Mouse (Mus musculus) c-Kit-positive CD71-positive TER-119-negative erythroid progenitor cells, embryonic 14.5 days (primary cell): ENCODE measurements around the gene Lmtk3.

Experiments used
- DNase-seq: peaks from one replicate; pipeline ENCODE4 v3.0.0-alpha.2; 2013; ENCODE audit warnings: low read depth

Gene Lmtk3

DNA sequence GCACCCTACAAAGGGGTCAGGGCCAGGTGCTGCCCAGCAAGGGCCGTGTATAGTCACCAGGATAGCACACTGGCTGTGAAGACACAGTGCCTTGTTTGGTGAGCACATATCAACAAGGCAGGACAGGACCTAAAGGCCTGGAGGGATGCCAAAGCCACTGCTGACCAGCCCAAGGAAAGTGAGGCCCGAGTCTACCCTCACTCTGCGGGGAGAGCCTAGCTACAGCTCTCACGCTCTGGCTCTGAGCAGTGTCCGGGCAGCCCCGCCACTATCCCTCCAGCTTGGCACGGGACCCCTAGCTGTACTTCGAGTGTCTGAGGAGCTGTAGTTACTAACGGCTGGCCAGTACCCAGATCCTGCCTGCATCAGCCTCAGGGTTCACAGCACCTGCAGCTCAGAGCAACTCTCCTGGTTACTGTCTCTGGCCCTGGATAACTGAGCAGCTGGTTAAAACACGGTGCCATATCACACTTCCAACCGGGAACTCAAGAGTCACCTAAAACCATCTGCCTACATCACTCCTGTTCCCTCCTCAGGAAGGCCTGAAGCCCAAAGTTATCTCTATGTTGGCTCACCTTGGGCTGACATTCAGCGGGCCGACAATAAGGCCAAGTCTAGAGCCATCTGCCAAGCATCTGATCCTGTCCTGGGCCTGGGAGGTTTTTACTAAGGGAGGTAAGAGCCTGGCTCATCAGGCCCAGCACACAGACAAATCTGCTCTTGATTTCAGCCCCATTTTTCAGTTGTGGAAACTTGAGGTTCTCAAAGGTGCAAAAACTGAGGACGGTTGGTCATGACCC, 25.9 kb downstream of the Lmtk3 start:
- DNase-seq = no peak

DNA sequence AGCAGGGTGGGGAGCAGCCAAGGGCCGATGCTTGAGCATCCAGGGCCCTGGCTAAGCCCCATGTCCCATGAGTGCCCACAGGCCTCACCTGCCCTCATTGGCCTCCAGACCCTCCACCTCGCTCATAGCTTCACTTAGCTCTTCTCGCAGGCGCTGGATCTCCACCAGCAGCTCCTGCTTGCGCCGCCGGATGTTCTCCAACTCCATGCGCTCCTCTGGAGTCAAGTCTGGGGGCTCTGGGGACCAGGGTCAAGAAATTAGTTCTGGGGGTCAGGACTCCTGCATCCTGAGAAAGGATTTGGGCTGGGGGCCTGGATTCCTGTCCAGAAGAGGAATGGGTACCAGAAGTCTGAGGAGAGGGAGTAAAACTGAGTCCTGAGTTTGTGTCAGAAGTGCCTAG, 29.4 kb downstream of the Lmtk3 start:
- no peak for DNase-seq

DNA sequence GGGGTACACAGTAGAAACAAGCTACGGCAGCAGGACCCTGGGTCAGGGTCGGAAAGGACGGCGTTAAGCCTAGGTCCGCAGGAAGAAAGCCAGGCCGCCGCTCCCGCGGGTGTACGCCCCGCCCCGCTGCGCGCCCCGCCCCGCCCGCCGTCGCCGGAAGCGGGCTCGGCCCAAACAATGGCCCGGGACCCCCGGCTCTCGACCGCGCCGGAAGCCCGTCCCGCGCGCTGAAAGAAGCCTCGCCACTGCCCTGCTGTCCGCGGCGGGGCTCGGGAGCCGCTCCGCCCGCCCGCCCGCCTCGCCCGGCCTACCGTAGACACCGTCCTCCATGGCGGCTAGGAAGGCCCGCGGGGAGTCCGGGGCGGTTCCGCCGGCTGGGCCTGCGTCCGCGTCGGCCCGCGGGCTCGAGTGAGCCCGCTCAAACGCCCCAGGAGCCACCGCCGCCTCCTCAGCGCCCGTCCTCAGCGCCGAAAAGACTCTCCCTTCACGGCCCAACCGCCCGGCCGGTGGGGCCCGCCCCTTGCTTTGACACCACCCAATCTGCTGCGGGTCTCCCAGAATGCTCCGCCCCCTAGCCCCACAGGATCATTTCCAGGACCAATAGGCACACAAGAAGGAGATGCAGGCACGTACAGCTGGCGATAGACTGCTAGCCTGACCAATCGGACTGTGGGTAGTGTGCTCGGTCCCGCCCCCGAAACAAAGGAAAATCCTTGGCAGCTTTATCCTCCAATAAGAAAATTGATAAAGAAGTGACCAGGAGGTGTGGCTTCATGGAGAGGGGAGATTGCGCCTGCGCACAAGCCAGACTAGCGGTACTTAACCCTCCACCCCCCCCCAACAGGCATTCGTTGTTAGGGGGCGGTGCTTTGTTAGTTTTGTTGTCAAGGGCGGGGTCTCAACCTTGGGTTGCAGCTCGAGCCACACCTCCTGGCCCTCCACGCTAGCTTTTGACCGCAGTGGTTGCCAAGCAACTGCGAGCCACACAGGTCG, 30.5 kb downstream of the Lmtk3 start, which contains the start of gene Cyth2:
Cyth2 (minus strand) TSS at position 795 of the 993 bp plus-strand sequence.
- DNase-seq = peak; percentile 99

DNA sequence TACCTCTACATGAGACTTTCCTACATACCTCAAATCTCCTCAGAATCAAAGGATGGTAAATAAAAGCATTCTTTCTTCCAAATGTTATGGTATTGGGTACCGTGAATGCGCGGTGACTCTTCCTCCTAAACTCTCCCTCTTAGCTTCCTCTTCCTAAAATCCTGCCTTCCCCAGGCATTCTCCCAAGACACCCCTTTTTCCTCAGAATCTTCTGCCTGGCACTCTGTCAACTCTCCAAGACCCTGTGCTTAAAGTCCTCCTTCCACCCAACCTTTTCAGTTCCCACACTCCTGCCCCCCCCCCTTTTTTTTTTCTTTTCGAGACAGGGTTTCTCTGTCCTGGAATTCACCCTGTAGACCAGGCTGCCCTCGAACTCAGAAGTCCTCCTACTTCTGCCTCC, 31.3 kb downstream of the Lmtk3 start:
- DNase-seq = no peak

DNA sequence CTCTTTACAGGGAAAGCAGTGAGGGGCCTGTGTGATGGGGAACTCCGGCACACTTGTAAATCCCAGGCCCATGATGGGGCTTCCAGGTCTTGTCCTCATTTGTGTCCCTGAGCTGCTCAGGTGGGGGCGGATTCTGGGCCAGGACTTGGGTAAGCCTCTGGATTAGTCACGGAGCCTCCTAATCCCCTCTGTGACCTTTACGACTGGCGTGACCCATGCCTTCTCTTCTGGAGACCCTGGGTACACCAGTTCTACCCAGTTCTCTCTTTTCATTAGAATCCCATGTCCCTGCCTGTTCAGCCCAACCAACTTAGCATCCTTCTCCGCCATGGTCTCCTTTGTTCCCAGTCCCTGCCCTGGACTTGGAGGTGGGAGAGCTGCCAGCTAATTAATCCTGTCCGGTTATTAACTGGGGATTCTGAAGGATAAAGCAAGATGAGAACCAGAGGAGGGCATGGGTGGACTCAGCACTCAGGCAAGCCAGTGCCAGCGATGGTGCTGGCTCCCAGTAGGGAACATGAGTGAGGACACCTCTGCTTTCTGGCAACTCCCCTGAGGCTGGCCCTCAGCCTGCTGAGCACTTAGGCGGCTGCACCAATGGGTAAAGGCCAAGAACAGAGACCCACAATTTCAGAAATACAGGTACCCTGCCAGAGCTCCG, 31.9 kb downstream of the Lmtk3 start:
- no peak for DNase-seq

DNA sequence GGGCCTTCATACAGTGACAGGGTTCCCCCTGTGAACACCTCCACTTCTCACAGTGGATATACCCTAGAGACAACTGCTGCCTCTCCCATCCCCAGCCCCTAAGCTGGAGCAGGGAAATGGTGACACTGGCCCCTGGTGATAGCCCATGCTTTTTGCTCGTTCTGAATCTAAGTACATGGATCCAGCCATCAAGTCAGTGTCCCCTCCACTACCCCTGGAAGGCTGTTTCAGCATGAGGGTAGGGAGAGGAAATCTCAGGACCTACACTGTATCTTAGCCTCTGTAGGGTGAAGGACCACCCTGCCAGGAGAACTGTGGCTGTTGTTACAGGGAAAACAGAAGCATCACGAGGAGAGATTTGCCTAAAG, 32.4 kb downstream of the Lmtk3 start:
- no peak for DNase-seq

DNA sequence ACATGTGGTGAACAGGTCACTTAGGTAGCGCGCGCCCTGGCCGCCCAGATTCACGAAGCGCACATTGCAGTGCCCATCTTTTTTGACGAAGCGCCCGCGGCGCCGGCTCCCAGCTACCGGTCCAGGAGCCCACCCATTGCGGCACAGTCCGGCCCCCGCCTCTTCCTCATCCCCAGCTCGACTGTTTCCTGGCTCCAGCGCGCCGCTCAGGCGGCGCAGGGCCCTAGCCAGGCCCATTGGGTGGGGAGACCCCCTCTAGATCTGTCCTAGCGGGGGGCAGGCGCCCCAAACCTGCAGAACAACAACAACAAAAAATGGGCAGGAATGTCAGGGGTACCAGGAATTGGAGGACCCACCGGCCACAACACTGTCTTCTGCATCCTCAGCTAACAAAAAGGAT, 36.3 kb downstream of the Lmtk3 start:
- no peak for DNase-seq

DNA sequence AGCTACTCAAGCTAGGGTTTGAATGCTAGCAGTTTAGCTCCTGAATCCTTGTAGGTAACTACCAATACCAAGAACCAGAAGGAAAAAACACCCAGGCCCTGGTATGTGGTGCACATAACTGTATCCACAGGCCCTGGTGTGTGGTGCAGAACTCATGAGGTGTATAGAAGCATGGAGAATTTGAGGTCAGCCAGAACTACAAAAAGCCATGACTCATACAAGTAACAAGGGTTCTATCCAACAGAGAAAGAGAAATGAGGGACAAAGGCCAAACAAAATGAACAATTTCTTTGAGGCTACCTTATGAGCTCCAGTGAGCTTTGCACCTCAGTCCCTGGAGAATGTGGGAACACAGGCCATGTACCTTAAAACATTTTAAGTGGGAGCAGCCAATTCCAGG, 37.4 kb downstream of the Lmtk3 start:
- DNase-seq = no peak

DNA sequence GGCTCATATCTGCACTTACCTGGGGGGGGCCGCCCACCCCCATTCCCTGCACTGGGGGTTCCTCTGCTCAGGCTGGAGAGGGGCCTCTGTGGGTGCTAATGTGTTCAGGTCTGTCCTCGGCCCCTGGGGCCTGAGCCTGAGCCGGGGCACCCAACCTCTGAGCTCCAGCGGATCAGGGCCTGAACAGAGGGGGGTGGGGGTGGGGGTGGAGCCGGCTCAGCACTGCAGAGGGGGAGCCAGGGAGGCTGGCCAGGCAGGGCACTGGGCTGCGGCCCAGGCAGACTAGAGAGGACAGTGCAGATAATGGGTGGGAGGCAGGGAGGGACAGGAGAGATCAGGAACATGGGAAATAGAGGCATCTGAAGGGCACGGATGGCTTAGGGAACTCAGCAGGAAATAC, 41.1 kb downstream of the Lmtk3 start, which contains the start of gene Kcnj14:
Kcnj14 (minus strand) TSS at position 185 of the 400 bp plus-strand sequence.
- DNase-seq = no peak

DNA sequence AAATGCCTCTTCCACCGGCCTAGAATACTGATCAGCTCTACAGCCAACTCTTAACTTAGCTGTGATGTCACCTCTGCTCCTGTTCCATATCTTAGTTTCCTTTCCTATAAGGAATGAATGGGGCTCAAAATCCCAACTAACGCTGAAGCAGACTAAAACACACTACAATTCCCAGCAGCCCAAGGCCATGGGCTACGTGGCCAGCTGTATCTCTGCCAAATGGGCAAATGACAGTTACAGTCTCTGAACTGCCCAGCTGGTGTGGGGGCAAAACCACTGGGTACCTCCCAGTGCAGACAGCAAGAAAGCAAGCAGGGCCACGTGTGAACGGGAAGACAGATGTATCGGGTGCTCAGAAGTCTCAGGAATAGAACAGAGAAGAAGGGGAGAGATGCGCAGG, 43.1 kb downstream of the Lmtk3 start:
- no peak for DNase-seq

DNA sequence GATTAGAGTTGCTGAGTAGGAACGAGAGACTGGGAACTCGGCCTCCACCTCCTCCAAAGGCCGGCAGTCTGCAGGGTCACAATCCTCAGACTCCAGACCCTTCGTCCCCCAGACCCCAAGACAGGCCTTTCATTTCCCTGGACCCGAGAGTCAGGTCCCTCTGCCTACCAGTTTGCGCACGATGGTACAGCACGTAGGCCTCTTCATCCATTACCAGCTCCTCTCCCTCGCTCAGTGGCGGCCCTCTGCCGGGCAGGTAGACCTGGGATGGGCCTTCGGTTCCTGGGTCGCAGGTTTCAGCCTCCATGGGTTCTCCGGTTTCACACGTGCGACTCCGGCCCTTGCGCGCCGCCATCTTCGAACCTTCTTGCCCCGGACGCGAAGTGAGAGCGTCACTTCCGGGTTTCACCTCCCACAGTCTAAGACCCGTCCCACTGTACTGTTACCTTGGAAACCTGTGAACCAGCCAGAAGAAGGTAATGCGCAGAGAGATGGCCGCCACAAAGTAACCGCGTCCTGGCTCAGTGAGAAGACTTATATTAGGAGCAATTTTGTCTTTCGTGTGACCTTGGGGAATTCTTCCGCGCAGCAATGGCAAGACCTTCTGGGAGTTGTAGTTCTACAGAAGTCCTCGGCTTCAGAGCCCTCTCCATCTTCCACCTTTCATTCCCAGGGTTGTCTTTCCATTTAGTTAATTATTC, 47.0 kb downstream of the Lmtk3 start, which contains the start of gene Grwd1:
Grwd1 (minus strand) TSS at position 518 of the 701 bp plus-strand sequence.
- DNase-seq = peak; percentile 88

DNA sequence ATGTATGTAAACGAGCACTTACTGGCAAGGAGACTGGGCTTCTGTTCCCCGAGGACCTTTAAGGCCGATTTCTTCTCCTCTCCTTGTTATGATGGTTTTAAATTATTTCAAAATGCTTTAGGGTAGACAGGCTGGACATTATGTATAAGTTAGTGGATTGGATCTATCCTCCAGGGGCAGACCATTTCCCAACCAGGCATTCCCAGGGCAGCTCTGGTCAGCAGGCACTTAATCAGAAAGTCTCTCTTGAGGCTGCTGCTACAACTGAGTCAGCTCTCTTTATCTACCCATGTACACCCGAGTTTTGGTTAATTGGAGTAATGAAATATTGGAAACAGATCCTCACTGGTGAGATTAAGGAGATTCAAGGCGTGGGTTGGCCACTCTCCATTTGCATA, 47.6 kb downstream of the Lmtk3 start:
- no peak for DNase-seq

DNA sequence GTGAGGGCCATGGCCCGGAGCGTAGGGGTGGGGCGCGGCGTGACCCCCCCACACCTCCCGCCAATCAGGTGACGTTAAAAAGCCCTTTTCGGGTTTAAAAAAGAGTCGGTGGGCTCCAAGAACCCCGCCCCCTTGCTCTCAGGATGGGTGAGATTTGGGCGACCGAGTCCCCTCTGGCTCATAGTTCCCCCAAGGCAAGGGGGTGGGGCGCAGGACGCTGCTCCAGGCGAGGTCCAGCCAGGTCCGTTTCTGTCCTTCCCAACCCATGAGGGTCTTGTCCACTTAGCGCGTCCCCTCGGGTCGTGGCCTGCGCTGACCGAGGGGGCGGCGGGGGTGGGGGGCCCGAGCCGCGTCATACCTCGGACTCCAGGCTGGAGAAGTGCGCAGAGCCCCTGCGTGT, 48.9 kb downstream of the Lmtk3 start:
- no peak for DNase-seq

DNA sequence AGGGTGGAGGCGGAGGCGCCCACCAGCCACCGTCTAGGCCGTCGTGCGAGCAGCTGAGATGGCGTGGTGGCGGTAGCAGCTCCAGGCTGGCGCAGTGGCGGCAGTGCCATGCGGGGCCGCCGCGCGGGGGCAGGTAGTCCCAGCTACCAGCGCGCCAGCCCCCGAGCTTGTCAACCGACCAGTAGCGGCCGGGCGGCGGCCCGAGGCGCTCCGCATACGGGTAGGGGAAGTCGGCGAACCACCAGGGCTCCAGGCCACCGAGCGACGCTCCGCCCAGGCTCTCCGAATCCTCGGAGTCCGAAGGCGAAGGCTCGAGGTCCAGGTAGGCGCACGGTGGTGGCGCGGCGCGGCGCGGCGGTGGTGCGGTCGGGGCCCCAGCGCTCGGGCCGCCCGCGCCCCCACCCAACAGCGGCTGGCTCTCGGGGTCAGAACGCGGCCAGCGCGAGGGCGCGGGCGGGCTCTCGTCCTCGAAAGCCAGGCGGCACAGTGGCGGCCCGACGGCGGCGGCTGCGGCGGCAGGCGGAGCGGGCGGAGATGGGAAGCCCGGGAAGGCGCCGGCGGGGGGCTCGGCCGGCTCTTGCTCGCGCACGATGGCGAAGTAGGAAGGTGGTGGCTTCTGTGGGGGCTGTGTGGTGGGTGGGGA, 49.7 kb downstream of the Lmtk3 start:
- DNase-seq = no peak

DNA sequence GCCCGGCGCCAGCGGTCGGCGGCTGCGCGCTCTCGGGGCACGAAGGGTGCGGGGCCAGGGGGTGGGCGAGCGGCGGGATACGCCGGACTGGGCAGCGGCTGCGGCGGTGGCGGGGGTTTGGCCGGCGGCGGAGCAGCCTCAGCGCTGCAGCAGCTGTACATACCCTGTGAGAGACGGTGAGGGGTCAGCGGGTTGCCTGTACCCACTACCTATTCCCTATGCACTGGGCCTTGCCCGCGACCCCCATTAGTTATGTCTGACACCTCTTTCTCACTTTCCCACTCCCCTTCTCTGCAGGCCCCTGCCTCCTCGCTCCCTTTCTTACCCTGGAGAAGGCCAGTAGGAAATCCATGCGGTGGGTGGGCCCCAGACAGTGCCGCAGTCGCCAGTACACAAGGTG, 50.4 kb downstream of the Lmtk3 start:
- no peak for DNase-seq

DNA sequence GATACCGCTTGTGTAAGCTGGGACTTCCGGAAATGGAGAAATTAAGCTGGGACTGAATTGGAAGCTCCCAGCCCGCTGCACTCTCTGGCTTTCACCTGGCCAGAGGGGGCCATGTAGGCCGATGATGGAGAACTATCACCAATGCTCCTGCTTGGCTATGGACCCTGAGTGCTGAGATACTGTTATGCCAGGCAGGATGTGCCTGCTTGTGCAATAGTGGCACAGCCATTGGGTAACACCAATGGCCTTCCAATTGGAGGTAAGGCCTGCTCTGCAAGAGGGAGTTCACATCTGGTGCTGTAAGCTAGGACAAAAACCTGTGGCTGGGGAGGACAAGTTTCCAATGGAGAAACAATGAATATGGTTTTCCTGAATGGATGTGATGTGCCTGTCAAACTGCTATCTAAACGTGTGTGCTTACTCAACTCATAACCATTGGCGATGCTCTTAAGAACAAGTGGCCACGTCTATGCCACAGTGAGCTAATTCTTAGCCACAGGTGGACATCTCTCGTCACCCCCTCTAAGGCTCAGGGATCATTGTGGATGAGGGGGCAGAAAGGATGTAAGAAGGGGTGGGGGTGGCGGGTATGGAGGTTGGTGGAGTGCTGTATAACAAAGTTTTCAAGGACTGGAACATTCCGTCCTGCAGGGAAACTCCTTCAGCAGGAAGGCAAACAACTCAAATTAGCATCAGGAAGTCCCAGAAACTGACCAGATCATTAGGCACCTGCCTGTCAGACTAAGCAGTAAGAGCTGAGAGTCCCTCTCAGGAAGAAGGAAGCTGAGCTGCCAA, 59.6 kb downstream of the Lmtk3 start:
- no peak for DNase-seq

DNA sequence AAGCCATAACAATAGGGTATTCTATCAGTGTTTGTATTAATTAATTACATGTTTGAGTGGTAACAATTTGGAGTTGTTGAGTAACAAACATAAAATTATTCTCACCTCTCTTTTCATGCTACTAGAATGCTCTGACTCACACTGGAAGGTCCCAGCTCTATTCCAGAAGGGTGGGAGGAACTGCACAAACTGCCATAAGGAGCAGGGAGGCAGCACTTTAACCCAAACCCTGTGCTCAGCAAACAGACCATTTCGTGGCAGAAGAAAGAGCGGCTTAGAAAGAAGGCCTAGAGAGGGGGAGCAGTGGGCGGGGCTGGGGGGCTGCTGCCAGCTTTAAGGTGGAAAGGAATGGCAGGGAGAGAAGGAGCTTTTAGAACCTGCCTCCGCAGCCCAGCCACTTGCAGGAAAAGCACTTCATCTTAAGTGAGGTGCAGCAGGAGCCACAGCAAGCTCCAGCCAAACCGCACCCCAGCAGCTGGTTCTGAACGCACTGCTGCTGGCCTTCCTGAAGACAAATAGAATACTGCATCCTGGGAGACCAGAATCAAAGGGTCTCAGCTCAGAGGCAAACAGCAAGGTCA, 65.0 kb downstream of the Lmtk3 start:
- no peak for DNase-seq

DNA sequence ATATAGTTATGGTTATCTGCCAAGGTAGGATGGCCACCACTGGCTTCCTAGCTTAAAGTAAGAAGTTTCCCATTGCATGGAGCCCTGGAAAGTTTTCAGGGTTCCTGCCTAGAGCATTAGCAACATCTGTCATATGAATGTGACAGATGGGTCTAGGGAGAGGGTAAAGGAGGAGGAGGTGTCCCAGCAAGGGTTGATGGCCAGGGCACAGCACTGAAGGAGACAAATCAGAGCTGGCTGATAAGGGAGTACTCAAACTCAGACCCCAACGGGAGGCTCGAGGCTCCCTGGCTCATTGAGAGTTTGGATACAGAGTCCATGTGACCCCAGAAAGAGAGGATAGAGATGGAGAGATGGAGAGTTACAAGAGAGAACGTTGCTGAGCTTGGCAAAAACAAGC, 67.1 kb downstream of the Lmtk3 start:
- DNase-seq = no peak

DNA sequence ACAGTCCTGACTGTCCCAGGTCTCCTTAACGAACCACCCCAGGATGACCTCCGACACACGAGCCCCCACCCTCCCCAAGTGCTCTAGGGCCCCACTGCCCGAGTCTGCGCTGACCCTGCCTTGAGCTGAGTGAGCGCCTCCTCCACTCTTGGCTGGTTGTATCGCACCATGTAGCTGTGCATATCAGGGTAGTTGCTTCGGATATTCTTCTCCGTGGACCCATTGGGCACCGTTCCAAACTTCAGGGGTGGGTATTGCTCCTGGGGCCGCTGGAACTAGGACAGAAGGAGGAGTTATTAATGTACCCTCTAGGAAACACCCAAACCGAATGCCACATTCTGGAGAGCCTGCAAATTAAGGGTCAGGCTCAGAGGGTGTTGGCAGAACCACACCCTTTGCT, 69.6 kb downstream of the Lmtk3 start:
- DNase-seq = no peak
